Mouse (Mus musculus) liver, embryonic 16.5 days (tissue): Measurements from ENCODE around the gene Tff2. TPM values are rescaled to one million over a fixed set of nuclear protein-coding genes. Genes with fewer than 3 reads are reported as not detected.

Experiments used
- ATAC-seq: fragments of 200-750 bp; cut with Nextera tagmentation; 2 replicates; pipeline ENCODE4 v1.8.0; 2017; ENCODE audit warnings: low read depth, mild to moderate bottlenecking, moderate number of reproducible peaks, moderate library complexity
- H3K27ac ChIP-seq: fragments of 300-500 bp; sonication (generic); 2 replicates; pipeline ENCODE4 v1.5.1; 2014; ENCODE audit warnings: mild to moderate bottlenecking, low read length
- H3K27me3 ChIP-seq: fragments of 300-500 bp; sonication (generic); 2 replicates; pipeline ENCODE4 v1.6.1; 2014; ENCODE audit warnings: low read depth, low read length, mixed read lengths; ENCODE audit not compliant: control insufficient read depth, insufficient read depth
- H3K36me3 ChIP-seq: fragments of 300-500 bp; sonication (generic); 2 replicates; pipeline ENCODE4 v1.6.1; 2014; ENCODE audit warnings: mild to moderate bottlenecking; ENCODE audit not compliant: control insufficient read depth, insufficient read depth
- H3K4me1 ChIP-seq: fragments of 300-500 bp; sonication (generic); 2 replicates; pipeline ENCODE4 v1.6.1; 2014; ENCODE audit warnings: low read depth, low read length, mixed read lengths; ENCODE audit not compliant: control insufficient read depth
- H3K4me2 ChIP-seq: fragments of 300-500 bp; sonication (generic); 2 replicates; pipeline ENCODE4 v1.6.1; 2014; ENCODE audit warnings: low read depth, low read length, mixed read lengths
- H3K4me3 ChIP-seq: fragments of 300-500 bp; sonication (generic); 2 replicates; pipeline ENCODE4 v1.5.1; 2014; ENCODE audit warnings: low read depth, mild to moderate bottlenecking, low read length
- H3K9ac ChIP-seq: fragments of 300-500 bp; sonication (generic); 2 replicates; pipeline ENCODE4 v1.6.1; 2014; ENCODE audit warnings: low read depth, low read length
- H3K9me3 ChIP-seq: fragments of 300-500 bp; sonication (generic); replicated peaks from 2 replicates; pipeline ENCODE4 v1.6.1; 2016; ENCODE audit warnings: low read length; ENCODE audit not compliant: control insufficient read depth
- WGBS: fragments of 180-500 bp; shearing (Covaris S2); extraction: QIAGEN DNeasy Blood & Tissue Kit; methylation state at CpG from one replicate; pipeline ENCODE4 v1.1.7; 2014; ENCODE audit not compliant: insufficient replicate concordance; 5-methylcytosine and 5-hydroxymethylcytosine counted together
- polyA plus RNA-seq: library from polyadenylated mRNA; unstranded; fragments of >200 nt; fragmentation: Nextera tagmentation; extraction: Ambion mirVana; gene quantifications from 2 replicates; pipeline ENCODE4 v1.2.1, GENCODE M21; 2015

The Tff2 gene
- polyA plus RNA-seq, 1 experiment from 2014 or later = 0.37 TPM

GRCm38 (mm10) chr17:31176321-31176720, 32.2 kb upstream of the Tff2 start:
- ATAC-seq = no peak

DNA sequence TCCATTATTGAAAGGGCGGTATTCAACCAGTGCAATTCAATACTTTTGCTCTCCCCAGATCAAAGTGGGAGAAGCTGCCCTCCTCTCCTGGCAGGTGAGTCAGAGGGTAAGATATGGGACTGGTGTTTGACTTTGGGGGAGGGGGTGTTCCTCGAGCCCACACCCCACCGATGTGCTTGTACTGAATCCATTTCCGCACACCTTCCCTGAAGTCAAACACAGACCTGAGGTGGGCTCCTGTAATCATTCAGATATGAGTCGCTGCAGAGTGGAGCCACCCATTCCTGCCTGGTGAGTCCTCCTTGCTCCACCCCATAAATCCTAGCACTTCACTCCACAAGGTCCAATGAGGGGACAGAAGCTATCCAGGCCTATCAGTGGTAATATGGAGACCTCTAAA, 25.7 kb upstream of the Tff2 start:
- Histone ChIP-seq H3K36me3 (no peaks in the 10 kb centered on the region), H3K9me3 (no peaks in the 10 kb centered on the region), H3K4me1 (no peaks in the 10 kb centered on the region), H3K9ac (no peak overlapping the region), H3K27ac (no peak overlapping the region), H3K4me3 (no peak overlapping the region), H3K4me2 (no peak overlapping the region), H3K27me3 (no peaks in the 10 kb centered on the region)
- WGBS = 66% methylated on average over 5 of the region's 5 CpGs
- ATAC-seq = no peak

More at GRCm38 (mm10) chr17:31176321-31176720, 32.2 kb upstream of the Tff2 start:
- Histone ChIP-seq H3K9ac (no peak overlapping the region), H3K4me1 (no peaks in the 10 kb centered on the region), H3K9me3 (no peaks in the 10 kb centered on the region), H3K27me3 (no peaks in the 10 kb centered on the region), H3K4me3 (no peak overlapping the region), H3K36me3 (no peaks in the 10 kb centered on the region), H3K27ac (no peak overlapping the region), H3K4me2 (no peak overlapping the region)
- 40% methylated on average over 4 of the region's 4 CpGs for WGBS

- 55% methylated on average over 6 of the region's 6 CpGs for WGBS
- H3K4me1 ChIP-seq = no peaks in the 10 kb centered on the region
- no peak within 1 kb of the TSS for H3K4me2 ChIP-seq
- ATAC-seq = no peak
- H3K27me3 ChIP-seq = no peaks in the 10 kb centered on the region
- H3K27ac ChIP-seq = no peak within 1 kb of the TSS
- H3K9ac ChIP-seq = no peak within 1 kb of the TSS
- H3K36me3 ChIP-seq = no peaks in the 10 kb centered on the region
- no peak within 1 kb of the TSS for H3K4me3 ChIP-seq
- H3K9me3 ChIP-seq = no peaks in the 10 kb centered on the region
Observed at GRCm38 (mm10) chr17:31165127-31165526, 21.0 kb upstream of the Tff2 start, which contains the start of gene Tff1. Tff1 (minus strand) TSS chr17:31165277.

GRCm38 (mm10) chr17:31163821-31164220, 19.7 kb upstream of the Tff2 start:
- no peak overlapping the region for H3K4me2 ChIP-seq
- no peaks in the 10 kb centered on the region for H3K4me1 ChIP-seq
- H3K9ac ChIP-seq = no peak overlapping the region
- no peak overlapping the region for H3K4me3 ChIP-seq
- H3K27ac ChIP-seq = no peak overlapping the region
- 60% methylated on average over 2 of the region's 2 CpGs for WGBS
- no peaks in the 10 kb centered on the region for H3K36me3 ChIP-seq
- no peaks in the 10 kb centered on the region for H3K9me3 ChIP-seq
- H3K27me3 ChIP-seq = no peaks in the 10 kb centered on the region
- ATAC-seq = no peak

DNA sequence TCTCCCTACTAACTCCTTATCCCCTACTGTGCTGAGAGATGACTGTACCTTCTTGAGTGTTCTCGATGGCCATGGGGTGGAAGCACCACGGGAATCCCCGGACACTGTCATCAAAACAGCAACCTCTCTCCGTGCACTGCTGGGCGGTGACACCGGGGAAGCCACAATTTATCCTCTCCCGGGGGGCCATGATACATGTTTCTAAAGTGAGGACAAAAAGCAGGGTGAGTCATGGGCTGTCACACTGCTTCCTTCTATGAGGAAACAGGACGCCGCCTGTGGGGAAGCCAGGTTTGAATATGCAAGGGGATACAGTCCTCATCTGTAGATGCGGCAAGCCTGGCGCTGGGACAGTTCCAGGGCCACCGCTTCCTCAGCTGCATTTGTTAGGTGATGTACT, 18.5 kb upstream of the Tff2 start:
- no peaks in the 10 kb centered on the region for H3K36me3 ChIP-seq
- H3K4me3 ChIP-seq = no peak overlapping the region
- H3K4me2 ChIP-seq = no peak overlapping the region
- H3K9me3 ChIP-seq = no peaks in the 10 kb centered on the region
- H3K27ac ChIP-seq = no peak overlapping the region
- H3K27me3 ChIP-seq = no peaks in the 10 kb centered on the region
- no peak for ATAC-seq
- no peaks in the 10 kb centered on the region for H3K4me1 ChIP-seq
- no peak overlapping the region for H3K9ac ChIP-seq
- WGBS = 50% methylated on average over 12 of the region's 12 CpGs

DNA sequence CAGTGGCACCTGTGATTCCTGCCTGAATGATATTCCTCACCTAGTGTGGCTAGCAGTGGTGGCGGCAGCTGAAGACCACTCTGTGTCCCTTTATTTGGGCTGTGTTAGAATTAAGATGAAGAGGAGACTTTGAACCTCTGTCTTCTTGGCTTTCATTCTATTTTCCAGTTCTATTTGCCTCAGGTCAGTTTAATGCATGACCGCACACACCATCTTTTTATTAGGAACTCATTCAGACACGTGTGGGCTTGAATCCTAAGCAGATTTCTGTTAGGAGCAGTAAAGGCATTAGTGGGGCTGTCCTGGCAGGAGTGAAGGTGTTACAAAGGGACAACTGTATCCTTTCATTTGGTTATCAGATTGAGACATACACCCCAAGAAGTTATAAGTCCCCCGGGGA, 16.2 kb upstream of the Tff2 start:
- Histone ChIP-seq H3K4me2 (no peak overlapping the region), H3K4me3 (no peak overlapping the region), H3K9me3 (no peaks in the 10 kb centered on the region), H3K4me1 (no peaks in the 10 kb centered on the region), H3K36me3 (no peaks in the 10 kb centered on the region), H3K9ac (no peak overlapping the region), H3K27ac (no peak overlapping the region), H3K27me3 (no peaks in the 10 kb centered on the region)
- 70% methylated on average over 4 of the region's 4 CpGs for WGBS
- ATAC-seq = no peak

DNA sequence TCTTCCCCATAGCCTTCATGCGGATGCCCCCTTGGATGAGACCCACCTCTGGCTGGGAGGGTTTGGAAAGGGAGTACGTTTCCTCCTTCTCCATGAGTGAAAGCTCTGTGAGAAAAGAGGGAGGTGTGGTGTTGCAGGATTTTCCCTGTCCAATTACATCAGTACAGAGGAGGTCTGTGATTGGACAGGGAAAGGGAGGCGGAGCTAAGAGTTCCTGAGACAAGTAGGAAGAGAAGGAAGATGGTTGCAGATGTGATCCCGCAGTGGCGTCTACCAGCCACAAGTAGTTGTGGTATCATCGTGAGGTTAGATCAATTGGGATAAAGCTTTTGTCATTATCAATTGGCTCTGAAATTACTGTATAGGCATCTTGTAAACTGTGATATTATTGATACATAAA, 13.8 kb upstream of the Tff2 start:
- no peak overlapping the region for H3K27ac ChIP-seq
- no peak for ATAC-seq
- no peaks in the 10 kb centered on the region for H3K27me3 ChIP-seq
- no peak overlapping the region for H3K9ac ChIP-seq
- WGBS = 79% methylated on average over 6 of the region's 6 CpGs
- no peaks in the 10 kb centered on the region for H3K36me3 ChIP-seq
- no peaks in the 10 kb centered on the region; the same call in 1 of the 2 replicates for H3K4me1 ChIP-seq
- no peak overlapping the region for H3K4me2 ChIP-seq
- no peaks in the 10 kb centered on the region for H3K9me3 ChIP-seq
- no peak overlapping the region for H3K4me3 ChIP-seq

DNA sequence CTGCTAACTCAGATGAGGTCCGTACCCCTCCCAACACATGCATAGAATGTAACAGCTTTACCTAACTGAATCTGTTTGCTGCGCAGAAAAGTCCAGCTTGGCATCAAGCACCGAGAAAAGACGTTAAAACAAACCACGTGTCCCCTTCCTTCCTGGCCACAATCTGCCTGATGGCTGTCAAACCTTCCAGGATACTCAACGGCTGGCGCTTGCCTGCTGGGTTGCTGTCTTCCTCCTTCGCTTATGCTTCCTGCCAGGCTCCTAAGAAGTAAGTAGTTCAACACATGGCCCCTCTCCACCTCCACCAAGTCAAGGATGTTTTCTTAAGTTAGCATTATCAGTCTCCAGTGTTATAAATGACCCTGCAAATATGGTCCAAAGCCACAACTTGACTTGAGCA, 9.7 kb upstream of the Tff2 start:
- Histone ChIP-seq H3K27me3 (no peaks in the 10 kb centered on the region), H3K4me1 (no peaks in the 10 kb centered on the region; the same call in 1 of the 2 replicates), H3K4me3 (no peak overlapping the region), H3K4me2 (no peak overlapping the region), H3K9me3 (no peaks in the 10 kb centered on the region), H3K9ac (no peak overlapping the region), H3K36me3 (no peaks in the 10 kb centered on the region), H3K27ac (no peak overlapping the region)
- ATAC-seq = no peak
- 6% methylated on average over 8 of the region's 8 CpGs for WGBS

DNA sequence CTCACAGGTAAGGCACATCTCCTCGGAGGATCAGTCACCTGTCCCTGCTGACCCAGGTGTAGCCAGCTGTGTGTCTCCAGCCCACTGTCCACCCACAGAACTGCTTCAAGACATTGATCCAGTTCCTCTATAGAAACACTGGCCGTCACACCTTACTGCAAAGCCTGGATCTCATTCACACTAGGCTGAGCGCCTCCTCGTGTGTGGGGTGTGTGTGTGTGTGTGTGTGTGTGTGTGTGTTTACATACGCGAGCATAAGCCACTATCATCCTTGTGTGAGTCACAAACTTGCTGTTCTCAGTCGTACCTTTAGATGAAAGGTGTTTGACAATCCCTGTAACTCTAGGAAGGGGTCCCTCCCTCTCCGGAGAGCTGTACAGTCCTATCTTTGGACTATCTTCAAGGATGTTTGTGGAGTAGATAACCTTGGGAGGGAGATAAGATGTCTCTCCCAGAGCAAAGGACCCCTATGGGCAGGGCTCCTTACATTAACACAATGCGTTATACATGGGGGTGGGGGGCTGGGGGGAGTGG, 9.0 kb upstream of the Tff2 start:
- Histone ChIP-seq H3K27me3 (no peaks in the 10 kb centered on the region), H3K9ac (no peak overlapping the region), H3K36me3 (no peaks in the 10 kb centered on the region), H3K27ac (0 out of 2 replicates have a peak overlapping the region, but pooled peaks have one; percentile 47), H3K4me2 (peak overlapping the region; percentile 26), H3K4me1 (no peaks in the 10 kb centered on the region; the same call in 1 of the 2 replicates), H3K4me3 (no peak overlapping the region), H3K9me3 (no peaks in the 10 kb centered on the region)
- peak; percentile 44 for ATAC-seq
- WGBS = 38% methylated on average over 9 of the region's 9 CpGs
